Mouse (Mus musculus) C2C12 (cell line): ENCODE data around the gene Taf5l.

Experiments
- CTCF ChIP-seq: IDR thresholded peaks from one replicate; pipeline ENCODE4 v1.5.1; 2011; ENCODE audit not compliant: control insufficient read depth, insufficient read depth, insufficient read length
- MAX ChIP-seq: IDR thresholded peaks from one replicate; pipeline ENCODE4 v1.6.1; 2011; ENCODE audit warnings: mild to moderate bottlenecking, control low read depth
- MYOD1 ChIP-seq: IDR thresholded peaks from one replicate; pipeline ENCODE4 v1.6.1; 2011; ENCODE audit warnings: low read depth; ENCODE audit not compliant: control insufficient read depth, insufficient read length
- USF1 ChIP-seq: IDR thresholded peaks from one replicate; pipeline ENCODE4 v1.6.1; 2011; ENCODE audit warnings: low read depth, mild to moderate bottlenecking, control low read depth, moderate library complexity

DNA sequence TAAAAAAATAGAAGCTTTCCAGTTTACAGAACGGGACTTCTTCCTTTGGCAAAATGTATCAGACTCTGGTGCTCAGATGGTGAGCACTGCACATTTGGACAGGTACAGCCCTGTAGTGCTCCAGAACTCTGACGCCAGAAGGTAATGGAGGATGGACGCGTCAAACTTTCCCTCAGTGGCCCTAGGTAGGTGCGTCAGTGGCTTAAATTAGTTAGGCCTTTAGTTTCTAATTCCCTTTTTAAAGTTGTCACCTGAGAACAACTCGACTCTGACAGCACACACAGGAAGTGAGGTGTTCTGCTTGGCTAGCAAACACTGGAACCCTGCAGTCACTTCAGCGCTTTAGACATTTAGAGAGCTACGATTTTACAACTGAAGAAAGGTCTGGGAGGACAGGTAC lies 67.5 kb downstream of the Taf5l start:
- TF ChIP-seq CTCF (no peak), USF1 (no peak), MAX (no peak), MYOD1 (no peak)
